Mouse (Mus musculus): ENCODE results near the gene Dctn1. TPM values are rescaled to one million over a fixed set of nuclear protein-coding genes. Genes with fewer than 3 reads are reported as not detected.

Gene Dctn1
- polyA plus RNA-seq, 1 experiment from 2014 or later, result 101 TPM

DNA sequence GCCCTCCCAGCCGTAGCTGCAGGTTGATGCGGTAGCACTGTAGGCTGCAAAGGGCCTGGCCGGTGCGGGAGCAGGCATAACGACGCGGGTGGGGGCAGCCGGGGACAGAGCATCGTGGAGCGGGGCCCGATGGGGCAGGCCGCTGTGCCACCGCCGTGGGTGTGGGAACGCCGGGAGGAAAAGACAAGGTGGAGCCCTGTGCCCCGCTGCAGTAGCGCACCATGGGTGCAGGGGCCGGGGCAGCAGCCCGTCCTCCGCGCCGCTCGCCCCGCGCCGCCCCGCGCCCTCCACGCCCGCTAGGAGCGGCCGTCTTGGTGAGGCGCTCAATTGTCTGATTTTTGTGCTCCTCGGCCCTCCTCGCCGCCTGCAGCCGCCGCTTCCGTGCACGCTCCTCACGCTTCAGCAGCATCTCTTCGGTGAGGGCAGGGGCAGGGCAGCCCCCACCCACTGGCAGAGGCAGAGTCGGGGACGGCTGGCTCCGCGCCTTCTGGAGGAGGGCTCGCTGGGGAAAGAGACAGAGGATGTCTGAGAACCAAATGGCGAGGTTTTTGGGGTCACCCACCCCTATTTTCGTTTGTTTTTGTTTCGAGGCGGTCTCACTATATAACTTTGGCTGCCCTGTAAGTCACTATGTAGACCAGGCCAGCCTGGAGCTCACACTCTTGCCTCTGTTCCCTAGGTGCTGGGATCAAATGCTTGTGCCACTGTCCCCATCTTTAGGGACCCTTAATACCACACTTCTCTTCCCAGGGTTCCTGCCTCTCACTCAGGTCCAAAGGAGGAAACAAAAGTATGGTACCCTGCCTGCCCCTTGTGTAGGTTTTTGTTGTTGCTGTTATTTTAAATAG is 43.6 kb upstream of the Dctn1 start:
- peak overlapping the region; percentile 65 for H3K4me3 ChIP-seq (ENCODE audit: low read depth, low read length)
- WGBS, result 3% methylated on average over 31 of the region's 52 CpGs
- peaks cover 22% of the 10 kb centered on the region for H3K4me1 ChIP-seq (ENCODE audit: control insufficient read depth, insufficient read depth, low read length)
- H3K9me3 ChIP-seq (replicated peaks; ENCODE audit: control insufficient read depth, low read length), result no peaks in the 10 kb centered on the region
- DNase-seq (ENCODE audit: low spot score) (peak; percentile 49), ATAC-seq (no peak; the same call in 1 of the 2 replicates)
- peak overlapping the region; percentile 98 for H3K27ac ChIP-seq (ENCODE audit: low read depth, low read length)
- no peaks in the 10 kb centered on the region for H3K27me3 ChIP-seq (replicated peaks; ENCODE audit: control insufficient read depth, insufficient read depth, low read length)
- H3K36me3 ChIP-seq (ENCODE audit: control insufficient read depth, insufficient read depth, low read length), result peaks cover 30% of the 10 kb centered on the region
- peak overlapping the region; percentile 95 for H3K9ac ChIP-seq (ENCODE audit: low read length)
- peak overlapping the region; percentile 94 for H3K4me2 ChIP-seq (ENCODE audit: low read length)

DNA sequence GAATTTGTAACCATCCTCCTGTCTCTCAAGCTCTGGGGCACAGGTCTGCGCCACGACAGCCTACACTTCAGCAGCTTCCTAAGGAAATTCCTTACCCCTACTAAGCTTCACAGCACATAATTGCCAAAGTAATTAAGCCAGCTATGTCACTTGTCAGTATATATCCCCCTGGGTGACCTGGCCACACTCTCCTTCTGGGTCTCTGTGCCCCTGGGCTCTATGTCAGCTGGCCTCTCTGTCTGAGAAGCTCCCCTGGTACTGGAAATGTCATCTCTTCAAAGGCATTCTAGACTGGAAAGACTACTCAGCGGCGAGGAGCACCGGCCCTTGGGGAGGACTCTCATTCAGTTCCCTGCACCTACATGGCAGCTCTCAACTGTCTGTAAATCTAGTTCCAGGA is 42.8 kb upstream of the Dctn1 start:
- WGBS, result 87% methylated on average over 5 of the region's 5 CpGs
- Histone ChIP-seq H3K27me3 (replicated peaks; ENCODE audit: control insufficient read depth, insufficient read depth, low read length) (no peaks in the 10 kb centered on the region), H3K4me1 (ENCODE audit: control insufficient read depth, insufficient read depth, low read length) (peaks cover 22% of the 10 kb centered on the region), H3K9me3 (replicated peaks; ENCODE audit: control insufficient read depth, low read length) (no peaks in the 10 kb centered on the region), H3K4me3 (ENCODE audit: low read depth, low read length) (0 out of 2 replicates have a peak overlapping the region, but pooled peaks have one; percentile 65), H3K4me2 (ENCODE audit: low read length) (peak overlapping the region; percentile 94; the same call in 1 of the 2 replicates), H3K27ac (ENCODE audit: low read depth, low read length) (no peak overlapping the region), H3K9ac (ENCODE audit: low read length) (peak overlapping the region; percentile 30; the same call in 1 of the 2 replicates), H3K36me3 (ENCODE audit: control insufficient read depth, insufficient read depth, low read length) (peaks cover 22% of the 10 kb centered on the region)
- no peak for ATAC-seq
- DNase-seq (ENCODE audit: low spot score), result no peak

DNA sequence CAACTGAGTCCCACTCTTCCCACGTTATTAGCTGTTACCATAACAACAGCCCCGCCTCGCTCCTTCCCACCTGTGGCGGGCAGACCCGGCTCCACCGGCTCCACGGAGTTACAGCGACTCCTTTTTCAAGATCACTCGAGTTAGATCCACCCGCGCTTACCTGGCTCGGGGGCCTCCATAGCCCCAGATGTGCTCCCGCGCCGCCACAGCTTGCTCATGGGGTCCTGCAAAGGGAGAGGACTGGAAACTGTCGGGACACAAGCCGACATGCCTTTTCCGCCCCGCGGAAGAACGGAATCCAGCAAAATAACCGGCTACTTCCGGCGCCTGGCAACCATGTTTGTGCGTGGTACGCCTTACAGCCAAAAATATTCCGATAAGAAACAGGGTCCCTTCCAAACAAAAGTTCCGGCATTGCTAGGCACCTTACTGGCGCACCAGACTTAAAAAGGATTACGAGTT is 40.8 kb upstream of the Dctn1 start:
- H3K27me3 ChIP-seq (replicated peaks; ENCODE audit: control insufficient read depth, insufficient read depth, low read length), result no peaks in the 10 kb centered on the region
- H3K9me3 ChIP-seq (replicated peaks; ENCODE audit: control insufficient read depth, low read length), result no peaks in the 10 kb centered on the region
- ATAC-seq, result peak; percentile 27
- peaks cover 6% of the 10 kb centered on the region; the same call in 1 of the 2 replicates for H3K36me3 ChIP-seq (ENCODE audit: control insufficient read depth, insufficient read depth, low read length)
- peak overlapping the region; percentile 44; the same call in 1 of the 2 replicates for H3K27ac ChIP-seq (ENCODE audit: low read depth, low read length)
- peak overlapping the region; percentile 72 for H3K9ac ChIP-seq (ENCODE audit: low read length)
- peaks cover 20% of the 10 kb centered on the region for H3K4me1 ChIP-seq (ENCODE audit: control insufficient read depth, insufficient read depth, low read length)
- H3K4me3 ChIP-seq (ENCODE audit: low read depth, low read length), result peak overlapping the region; percentile 69
- under 1% methylated on average over 30 of the region's 30 CpGs for WGBS
- peak overlapping the region; percentile 87 for H3K4me2 ChIP-seq (ENCODE audit: low read length)
- DNase-seq (ENCODE audit: low spot score), result peak; percentile 97

DNA sequence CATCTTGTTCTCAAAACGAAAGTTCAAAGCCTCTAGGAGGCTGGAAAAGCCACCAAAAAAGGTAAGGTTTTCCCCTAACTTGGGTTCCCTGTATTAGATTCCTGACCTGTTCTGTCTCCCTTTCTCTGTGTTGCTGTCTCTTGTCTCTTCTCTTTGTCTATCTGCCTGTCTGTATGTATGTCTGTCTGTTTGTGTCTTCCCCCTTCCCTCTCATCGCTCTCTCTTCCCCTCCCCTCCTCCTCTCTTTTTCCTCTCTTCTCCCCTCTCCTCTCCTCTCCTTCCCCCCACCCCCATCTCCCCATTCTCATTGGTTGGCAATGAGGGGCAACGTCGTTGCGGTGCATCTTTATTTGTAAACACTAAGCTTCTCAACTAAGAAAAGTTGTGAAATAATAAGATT is 40.4 kb upstream of the Dctn1 start, which contains the start of gene Ino80b:
Gene Ino80b (minus strand): TSS at position 101 of the 400 bp plus-strand sequence.
- no peaks in the 10 kb centered on the region for H3K27me3 ChIP-seq (replicated peaks; ENCODE audit: control insufficient read depth, insufficient read depth, low read length)
- peak within 1 kb of the TSS; percentile 87 for H3K4me2 ChIP-seq (ENCODE audit: low read length)
- WGBS, result 17% methylated on average over 5 of the region's 5 CpGs
- no peak for DNase-seq (ENCODE audit: low spot score)
- peaks cover 15% of the 10 kb centered on the region for H3K4me1 ChIP-seq (ENCODE audit: control insufficient read depth, insufficient read depth, low read length)
- H3K9me3 ChIP-seq (replicated peaks; ENCODE audit: control insufficient read depth, low read length), result no peaks in the 10 kb centered on the region
- no peak for ATAC-seq
- H3K4me3 ChIP-seq (ENCODE audit: low read depth, low read length), result peak within 1 kb of the TSS; percentile 69
- peaks cover 6% of the 10 kb centered on the region; the same call in 1 of the 2 replicates for H3K36me3 ChIP-seq (ENCODE audit: control insufficient read depth, insufficient read depth, low read length)
- H3K9ac ChIP-seq (ENCODE audit: low read length), result peak within 1 kb of the TSS; percentile 72
- peak within 1 kb of the TSS; percentile 44; the same call in 1 of the 2 replicates for H3K27ac ChIP-seq (ENCODE audit: low read depth, low read length)

DNA sequence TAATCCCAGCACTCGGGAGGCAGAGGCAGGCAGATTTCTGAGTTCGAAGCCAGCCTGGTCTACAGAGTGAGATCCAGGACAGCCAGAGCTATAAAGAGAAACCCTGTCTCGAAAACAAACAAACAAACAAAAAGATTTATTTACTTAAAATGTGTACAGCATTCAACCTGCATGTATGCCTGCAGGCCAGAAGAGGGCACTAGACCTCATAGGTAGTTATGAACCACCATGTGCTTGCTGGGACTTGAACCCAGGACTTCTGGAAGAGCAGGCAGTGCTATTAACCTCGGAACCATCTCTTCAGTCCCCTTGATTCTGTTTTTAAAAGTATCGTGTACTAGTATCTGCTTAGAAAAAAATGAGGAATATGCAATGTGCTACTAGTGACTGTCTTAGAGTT is 38.3 kb upstream of the Dctn1 start:
- no peaks in the 10 kb centered on the region for H3K9me3 ChIP-seq (replicated peaks; ENCODE audit: control insufficient read depth, low read length)
- DNase-seq (ENCODE audit: low spot score) (no peak), ATAC-seq (no peak)
- no peak overlapping the region for H3K4me2 ChIP-seq (ENCODE audit: low read length)
- H3K27ac ChIP-seq (ENCODE audit: low read depth, low read length), result no peak overlapping the region
- WGBS, result 95% methylated on average over 5 of the region's 5 CpGs
- H3K36me3 ChIP-seq (ENCODE audit: control insufficient read depth, insufficient read depth, low read length), result peaks cover 6% of the 10 kb centered on the region; the same call in 1 of the 2 replicates
- no peak overlapping the region for H3K9ac ChIP-seq (ENCODE audit: low read length)
- peaks cover 15% of the 10 kb centered on the region for H3K4me1 ChIP-seq (ENCODE audit: control insufficient read depth, insufficient read depth, low read length)
- H3K4me3 ChIP-seq (ENCODE audit: low read depth, low read length), result no peak overlapping the region
- H3K27me3 ChIP-seq (replicated peaks; ENCODE audit: control insufficient read depth, insufficient read depth, low read length), result no peaks in the 10 kb centered on the region

DNA sequence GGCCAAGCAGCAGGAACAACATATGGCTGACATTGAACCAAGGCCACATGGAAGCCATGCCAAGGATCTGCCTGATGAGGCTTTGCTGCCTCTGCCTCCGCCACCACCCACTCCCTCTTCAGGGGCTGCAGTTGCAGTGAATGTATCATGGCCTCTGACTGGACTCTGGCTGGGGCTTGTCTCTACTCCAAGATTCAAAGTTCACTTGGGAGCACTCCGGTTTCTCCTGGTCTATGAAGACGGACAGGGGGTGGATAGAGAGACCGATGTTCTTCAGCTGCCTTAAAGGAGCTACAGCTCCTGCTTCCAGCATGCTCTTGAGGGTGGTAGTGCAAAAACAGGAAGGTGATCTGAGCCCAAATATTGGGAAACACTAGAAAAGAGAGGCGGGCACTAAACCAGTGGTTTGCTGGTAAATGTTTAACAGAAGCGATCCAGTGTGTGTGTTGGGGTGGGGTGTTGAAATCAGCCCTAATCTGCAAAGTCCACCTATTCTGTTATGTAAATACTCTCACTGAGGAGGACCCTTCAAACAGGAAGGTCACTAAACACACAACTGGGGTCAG is 34.2 kb upstream of the Dctn1 start:
- peaks cover under 1% of the 10 kb centered on the region; the same call in 1 of the 2 replicates for H3K4me1 ChIP-seq (ENCODE audit: control insufficient read depth, insufficient read depth, low read length)
- no peak overlapping the region for H3K4me3 ChIP-seq (ENCODE audit: low read depth, low read length)
- no peak overlapping the region for H3K27ac ChIP-seq (ENCODE audit: low read depth, low read length)
- no peak for ATAC-seq
- H3K9me3 ChIP-seq (replicated peaks; ENCODE audit: control insufficient read depth, low read length), result no peaks in the 10 kb centered on the region
- H3K36me3 ChIP-seq (ENCODE audit: control insufficient read depth, insufficient read depth, low read length), result no peaks in the 10 kb centered on the region
- H3K4me2 ChIP-seq (ENCODE audit: low read length), result no peak overlapping the region
- WGBS, result 82% methylated on average over 6 of the region's 6 CpGs
- no peak overlapping the region for H3K9ac ChIP-seq (ENCODE audit: low read length)
- no peak for DNase-seq (ENCODE audit: low spot score)
- H3K27me3 ChIP-seq (replicated peaks; ENCODE audit: control insufficient read depth, insufficient read depth, low read length), result peaks cover 1% of the 10 kb centered on the region; the same call in 1 of the 2 replicates

DNA sequence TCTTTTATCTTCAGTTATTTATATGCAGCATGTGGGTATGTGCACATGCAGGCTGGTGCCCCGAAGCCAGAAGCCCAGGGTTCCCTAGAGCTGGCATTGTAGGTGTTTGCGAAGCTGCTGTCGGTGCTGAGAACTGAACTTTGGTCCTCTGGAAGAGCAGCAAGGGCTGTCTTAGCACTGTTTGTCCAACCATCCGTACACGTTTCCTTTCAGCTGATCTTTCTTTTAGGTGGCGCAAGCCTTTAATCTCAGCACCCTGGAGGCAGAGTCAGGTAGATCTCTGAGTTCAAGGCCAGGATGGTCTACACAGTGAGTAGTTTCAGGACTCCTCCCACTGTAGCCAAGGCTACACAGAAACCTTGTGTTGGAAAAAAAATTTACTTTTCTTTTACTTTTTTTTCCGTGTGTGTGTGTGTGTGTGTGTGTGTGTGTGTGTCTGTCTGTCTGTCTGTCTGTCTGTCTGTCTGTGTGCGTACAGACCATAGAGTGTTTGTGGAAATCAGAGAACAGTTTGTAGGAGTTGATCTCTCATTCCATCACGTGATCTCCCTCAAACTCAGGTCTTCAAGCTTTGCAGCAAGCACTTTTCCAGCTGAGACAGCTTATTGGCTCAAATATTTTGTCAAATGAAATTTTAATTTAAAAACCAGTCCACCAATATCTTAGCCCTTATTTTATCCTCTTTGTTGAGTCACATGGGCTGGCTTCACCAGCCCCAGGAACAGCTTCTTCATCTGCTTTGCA is 33.4 kb upstream of the Dctn1 start:
- Histone ChIP-seq H3K4me3 (ENCODE audit: low read depth, low read length) (no peak overlapping the region), H3K27ac (ENCODE audit: low read depth, low read length) (no peak overlapping the region), H3K4me1 (ENCODE audit: control insufficient read depth, insufficient read depth, low read length) (peaks cover 8% of the 10 kb centered on the region), H3K4me2 (ENCODE audit: low read length) (no peak overlapping the region), H3K36me3 (ENCODE audit: control insufficient read depth, insufficient read depth, low read length) (no peaks in the 10 kb centered on the region), H3K27me3 (replicated peaks; ENCODE audit: control insufficient read depth, insufficient read depth, low read length) (peaks cover 7% of the 10 kb centered on the region; the same call in 1 of the 2 replicates), H3K9ac (ENCODE audit: low read length) (no peak overlapping the region), H3K9me3 (replicated peaks; ENCODE audit: control insufficient read depth, low read length) (no peaks in the 10 kb centered on the region)
- 81% methylated on average over 9 of the region's 9 CpGs for WGBS
- no peak for ATAC-seq
- no peak for DNase-seq (ENCODE audit: low spot score)

DNA sequence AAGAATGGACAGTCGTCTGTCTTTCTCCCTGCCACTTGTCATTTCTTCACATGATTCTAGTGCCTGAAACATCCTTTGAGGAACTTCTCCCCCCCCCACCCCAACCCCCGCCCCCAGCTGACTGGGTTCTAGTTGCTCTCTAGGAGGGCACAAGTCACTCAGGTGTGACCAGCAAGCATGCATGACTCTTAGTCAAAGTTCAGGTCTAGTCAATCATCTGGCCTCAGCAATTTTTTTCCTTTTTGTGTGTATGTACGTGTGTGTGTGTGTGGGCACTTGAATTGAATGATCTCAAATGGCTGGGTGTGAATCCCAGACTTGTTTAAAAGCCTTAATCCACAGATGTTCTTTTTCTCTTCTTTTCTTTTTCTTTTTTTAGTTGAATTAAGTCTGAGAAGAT is 31.5 kb upstream of the Dctn1 start:
- 70% methylated on average over 3 of the region's 3 CpGs for WGBS
- no peaks in the 10 kb centered on the region for H3K9me3 ChIP-seq (replicated peaks; ENCODE audit: control insufficient read depth, low read length)
- H3K27ac ChIP-seq (ENCODE audit: low read depth, low read length), result no peak overlapping the region
- H3K4me2 ChIP-seq (ENCODE audit: low read length), result no peak overlapping the region
- H3K4me1 ChIP-seq (ENCODE audit: control insufficient read depth, insufficient read depth, low read length), result peaks cover 12% of the 10 kb centered on the region
- H3K9ac ChIP-seq (ENCODE audit: low read length), result no peak overlapping the region
- no peak overlapping the region for H3K4me3 ChIP-seq (ENCODE audit: low read depth, low read length)
- H3K36me3 ChIP-seq (ENCODE audit: control insufficient read depth, insufficient read depth, low read length), result no peaks in the 10 kb centered on the region
- no peak for DNase-seq (ENCODE audit: low spot score)
- no peak for ATAC-seq
- peaks cover 7% of the 10 kb centered on the region; the same call in 1 of the 2 replicates for H3K27me3 ChIP-seq (replicated peaks; ENCODE audit: control insufficient read depth, insufficient read depth, low read length)

Measured in forebrain, embryonic 14.5 days (tissue).